ENCODE assay signal across 15 mouse cellular contexts in the genomic region with DNA sequence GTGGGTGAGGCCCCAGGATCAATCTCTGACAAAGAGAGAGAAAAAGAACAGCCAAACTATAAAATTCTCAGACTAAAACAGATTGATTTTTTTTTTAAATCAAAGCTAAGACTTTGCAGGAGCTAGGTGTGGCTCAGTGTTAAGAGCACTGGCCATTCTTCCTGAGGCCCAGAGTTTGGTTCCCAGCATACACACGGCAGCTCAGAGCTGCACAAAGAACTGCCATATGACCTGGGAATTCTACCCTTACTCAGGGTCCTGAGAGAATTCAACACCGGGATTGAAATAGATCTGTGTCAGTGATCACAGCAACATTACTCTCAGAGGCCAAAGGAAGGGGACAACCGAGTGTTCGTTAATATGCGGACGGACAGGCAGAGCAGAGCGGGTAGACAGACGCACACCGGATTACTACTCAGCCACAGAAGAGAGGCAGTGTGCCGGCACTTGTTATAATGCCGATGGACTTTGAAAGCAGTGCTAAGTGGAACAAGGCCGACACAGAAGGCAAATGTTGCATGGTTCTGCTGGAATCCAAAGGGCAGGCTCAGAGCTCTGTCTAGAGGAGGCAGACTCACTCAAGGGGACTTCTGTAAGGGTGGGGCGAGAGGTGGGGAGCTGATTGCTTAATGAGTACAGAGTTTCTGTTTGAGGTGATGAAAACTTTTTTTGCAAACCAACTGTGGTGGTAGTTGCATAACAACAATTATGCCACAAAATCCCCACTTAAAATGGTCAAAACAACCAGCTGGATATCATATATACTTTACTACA. TPM values are rescaled to one million over a fixed set of nuclear protein-coding genes. Genes with fewer than 3 reads are reported as not detected.
A peak's percentile ranks its signal among the peaks of the same experiment; 100 is the strongest.
DNase-seq lines count a peak whose midpoint lies in the region; ATAC-seq and TF ChIP-seq lines count a peak whose summit lies in the region.
"Had no signal": no experiment of that assay in that cellular context is flagged by ENCODE, and none has a peak within 500 bp of the region (broad histone marks: within the 10 kb centered on the region; RNA-seq: fewer than 3 reads in every experiment).

No protein-coding gene starts in this region.

- peak overlapping the region; percentile 21; the same call in 1 of the 2 replicates for H3K9ac ChIP-seq in stomach, embryonic 16.5 days (ENCODE audit: low read length)
- H3K9ac ChIP-seq in stomach, postnatal 0 days (ENCODE audit: low read length): no peak overlapping the region
- H3K9ac ChIP-seq in kidney, postnatal 0 days (ENCODE audit: low read depth, low read length): no peak overlapping the region
- no peak overlapping the region for H3K9ac ChIP-seq in liver, postnatal 0 days (replicated peaks)
- no peak overlapping the region for H3K9ac ChIP-seq in forebrain, embryonic 15.5 days (replicated peaks)
- H3K9ac ChIP-seq: embryonic facial prominence, embryonic 12.5 days; heart, embryonic 13.5 days; hindbrain, embryonic 12.5 days; lung, embryonic 14.5 days; neural tube, embryonic 12.5 days had no signal

- no peaks in the 10 kb centered on the region for H3K4me1 ChIP-seq in stomach, embryonic 16.5 days (ENCODE audit: control insufficient read depth, insufficient read depth, low read length)
- no peaks in the 10 kb centered on the region for H3K4me1 ChIP-seq in stomach, postnatal 0 days (replicated peaks; ENCODE audit: control insufficient read depth, insufficient read depth)
- no peaks in the 10 kb centered on the region for H3K4me1 ChIP-seq in kidney, postnatal 0 days (replicated peaks; ENCODE audit: insufficient read depth, low read length)
- H3K4me1 ChIP-seq in liver, postnatal 0 days (ENCODE audit: insufficient read depth): peaks cover 13% of the 10 kb centered on the region; the same call in 1 of the 2 replicates
- H3K4me1 ChIP-seq in forebrain, embryonic 15.5 days: no peaks in the 10 kb centered on the region
- H3K4me1 ChIP-seq: embryonic facial prominence, embryonic 12.5 days; heart, embryonic 13.5 days; hindbrain, embryonic 12.5 days; neural tube, embryonic 12.5 days had no signal

- TF ChIP-seq EP300 in stomach, postnatal 0 days (optimal IDR thresholded peaks at IDR 0.05): no peak
- TF ChIP-seq EP300 in liver, postnatal 0 days (IDR thresholded peaks at IDR 0.05; ENCODE audit: low read depth): peak; percentile 79

- no peak overlapping the region; the same call in 1 of the 2 replicates for H3K4me2 ChIP-seq in stomach, embryonic 16.5 days (ENCODE audit: low read depth, low read length)
- no peak overlapping the region for H3K4me2 ChIP-seq in stomach, postnatal 0 days (replicated peaks; ENCODE audit: low read depth)
- H3K4me2 ChIP-seq in kidney, postnatal 0 days (ENCODE audit: low read length): no peak overlapping the region
- H3K4me2 ChIP-seq in liver, postnatal 0 days (ENCODE audit: low read depth, low read length): peak overlapping the region; percentile 39; the same call in 1 of the 2 replicates
- no peak overlapping the region for H3K4me2 ChIP-seq in forebrain, embryonic 15.5 days (replicated peaks)
- H3K4me2 ChIP-seq: embryonic facial prominence, embryonic 12.5 days; heart, embryonic 13.5 days; hindbrain, embryonic 12.5 days; lung, embryonic 14.5 days; neural tube, embryonic 12.5 days had no signal

- no peak overlapping the region for H3K4me3 ChIP-seq in stomach, embryonic 16.5 days (replicated peaks; ENCODE audit: low read length)
- H3K4me3 ChIP-seq in stomach, postnatal 0 days (ENCODE audit: low read depth, low read length): no peak overlapping the region
- no peak overlapping the region for H3K4me3 ChIP-seq in kidney, postnatal 0 days (replicated peaks; ENCODE audit: low read depth, low read length)
- H3K4me3 ChIP-seq in liver, postnatal 0 days (ENCODE audit: low read depth, low read length): no peak overlapping the region
- no peak overlapping the region for H3K4me3 ChIP-seq in forebrain, embryonic 15.5 days
- H3K4me3 ChIP-seq: embryonic facial prominence, embryonic 12.5 days; heart, embryonic 13.5 days; hindbrain, embryonic 12.5 days; neural tube, embryonic 12.5 days had no signal

- TF ChIP-seq CTCF in stomach, postnatal 0 days (IDR thresholded peaks at IDR 0.05; ENCODE audit: low read depth): no peak
- TF ChIP-seq CTCF in kidney, postnatal 0 days (IDR thresholded peaks at IDR 0.05; ENCODE audit: low read depth): no peak
- no peak for TF ChIP-seq CTCF in liver, postnatal 0 days (IDR thresholded peaks at IDR 0.05; ENCODE audit: low read depth)

- no peak for ATAC-seq in stomach, embryonic 16.5 days (ENCODE audit: insufficient read depth, low FRiP score)
- ATAC-seq in stomach, postnatal 0 days (ENCODE audit: low FRiP score, low TSS enrichment): no peak
- peak; percentile 60; the same call in 1 of the 2 replicates for ATAC-seq in kidney, postnatal 0 days (replicated peaks; ENCODE audit: low FRiP score, low read depth)
- peak; percentile 93 for ATAC-seq in liver, postnatal 0 days
- no peak for ATAC-seq in activated CD4-positive, CD25-positive, alpha-beta regulatory T cell, adult 4 months
- ATAC-seq in forebrain, embryonic 15.5 days (replicated peaks): no peak
- ATAC-seq: CD4-positive, CD25-positive, alpha-beta regulatory T cell, adult 4 months had no signal

- H3K27me3 ChIP-seq in stomach, embryonic 16.5 days (ENCODE audit: control insufficient read depth, insufficient read depth, low read length): no peaks in the 10 kb centered on the region
- no peaks in the 10 kb centered on the region for H3K27me3 ChIP-seq in stomach, postnatal 0 days (ENCODE audit: control insufficient read depth, insufficient read depth, low read length)
- no peaks in the 10 kb centered on the region for H3K27me3 ChIP-seq in kidney, postnatal 0 days (ENCODE audit: insufficient read depth, low read length)
- no peaks in the 10 kb centered on the region for H3K27me3 ChIP-seq in liver, postnatal 0 days (ENCODE audit: insufficient read depth, low read length)
- H3K27me3 ChIP-seq in forebrain, embryonic 15.5 days: no peaks in the 10 kb centered on the region
- H3K27me3 ChIP-seq: embryonic facial prominence, embryonic 12.5 days; heart, embryonic 13.5 days; hindbrain, embryonic 12.5 days; neural tube, embryonic 12.5 days had no signal

- WGBS in stomach, embryonic 16.5 days: 73% methylated on average over 13 of the region's 13 CpGs
- 75% methylated on average over 13 of the region's 13 CpGs for WGBS in stomach, postnatal 0 days
- WGBS in kidney, postnatal 0 days: 45% methylated on average over 13 of the region's 13 CpGs
- 49% methylated on average over 13 of the region's 13 CpGs for WGBS in liver, postnatal 0 days (ENCODE audit: insufficient replicate concordance)
- 67% methylated on average over 13 of the region's 13 CpGs for WGBS in forebrain, embryonic 15.5 days

- no peaks in the 10 kb centered on the region for H3K36me3 ChIP-seq in stomach, embryonic 16.5 days (ENCODE audit: control insufficient read depth, insufficient read depth, low read length)
- no peaks in the 10 kb centered on the region for H3K36me3 ChIP-seq in stomach, postnatal 0 days (ENCODE audit: control insufficient read depth, insufficient read depth, low read length)
- H3K36me3 ChIP-seq in kidney, postnatal 0 days (ENCODE audit: insufficient read depth, low read length): no peaks in the 10 kb centered on the region
- H3K36me3 ChIP-seq in liver, postnatal 0 days (replicated peaks; ENCODE audit: insufficient read depth, low read length): no peaks in the 10 kb centered on the region
- H3K36me3 ChIP-seq in forebrain, embryonic 15.5 days: no peaks in the 10 kb centered on the region
- H3K36me3 ChIP-seq: embryonic facial prominence, embryonic 12.5 days; heart, embryonic 13.5 days; hindbrain, embryonic 12.5 days; neural tube, embryonic 12.5 days had no signal

- H3K27ac ChIP-seq in stomach, embryonic 16.5 days (ENCODE audit: low read length): no peak overlapping the region
- H3K27ac ChIP-seq in stomach, postnatal 0 days (replicated peaks): no peak overlapping the region
- peak overlapping the region; percentile 31; the same call in 1 of the 2 replicates for H3K27ac ChIP-seq in kidney, postnatal 0 days
- H3K27ac ChIP-seq in liver, postnatal 0 days (ENCODE audit: low read depth): peak overlapping the region; percentile 90
- H3K27ac ChIP-seq in forebrain, embryonic 15.5 days (replicated peaks): no peak overlapping the region
- H3K27ac ChIP-seq: embryonic facial prominence, embryonic 12.5 days; heart, embryonic 13.5 days; hindbrain, embryonic 12.5 days; neural tube, embryonic 12.5 days had no signal

- no peak for DNase-seq in stomach, postnatal 0 days (ENCODE audit: low spot score)
- DNase-seq in kidney, postnatal 0 days (ENCODE audit: low spot score): peak; percentile 18
- DNase-seq in liver, postnatal 0 days: peak; percentile 59
- no peak for DNase-seq in gastrocnemius, postnatal 10 days
- DNase-seq: cerebellum, postnatal 10 days; lung, embryonic 14.5 days; midbrain, embryonic 14.5 days had no signal

- no peaks in the 10 kb centered on the region for H3K9me3 ChIP-seq in stomach, embryonic 16.5 days (replicated peaks; ENCODE audit: control insufficient read depth, low read length)
- H3K9me3 ChIP-seq in stomach, postnatal 0 days (ENCODE audit: control insufficient read depth, low read length): no peaks in the 10 kb centered on the region
- H3K9me3 ChIP-seq in kidney, postnatal 0 days (replicated peaks; ENCODE audit: low read length): no peaks in the 10 kb centered on the region
- H3K9me3 ChIP-seq in liver, postnatal 0 days (ENCODE audit: low read length): no peaks in the 10 kb centered on the region
- no peaks in the 10 kb centered on the region for H3K9me3 ChIP-seq in forebrain, embryonic 15.5 days
- H3K9me3 ChIP-seq: embryonic facial prominence, embryonic 12.5 days; hindbrain, embryonic 12.5 days; neural tube, embryonic 12.5 days had no signal

RNA-seq across cellular contexts. Expression of a gene that starts 7.5 kb away (rescaled TPM):
- polyA plus RNA-seq in stomach, embryonic 16.5 days (2015; fragmentation: Nextera tagmentation; extraction: Ambion mirVana): 0.46 and 0.80 TPM in 2 replicates
- 0.24 and 0.50 TPM in 2 replicates for polyA plus RNA-seq in stomach, postnatal 0 days (2015; fragmentation: Nextera tagmentation; extraction: Ambion mirVana)
- polyA plus RNA-seq in kidney, postnatal 0 days (2015; fragmentation: Nextera tagmentation; extraction: Ambion mirVana): 0.56 and 0.76 TPM in 2 replicates
- 0.32 and 0.51 TPM in 2 replicates for polyA plus RNA-seq in liver, postnatal 0 days (2015; fragmentation: Nextera tagmentation; extraction: Ambion mirVana)
- total RNA-seq in gastrocnemius, postnatal 10 days (2021): 1 to 10 TPM; 1.2 TPM
- not detected for polyA plus RNA-seq in activated CD4-positive, CD25-positive, alpha-beta regulatory T cell, adult 4 months (2017; shearing (Covaris generic))
- polyA plus RNA-seq in forebrain, embryonic 15.5 days (2015; fragmentation: Nextera tagmentation; extraction: Ambion mirVana): 1.4 and 1.7 TPM in 2 replicates

RNA-seq across cellular contexts. Expression of a gene that starts 8.6 kb away (rescaled TPM):
- polyA plus RNA-seq in stomach, embryonic 16.5 days (2015; fragmentation: Nextera tagmentation; extraction: Ambion mirVana): 34.0 and 34.2 TPM in 2 replicates
- polyA plus RNA-seq in stomach, postnatal 0 days (2015; fragmentation: Nextera tagmentation; extraction: Ambion mirVana): 31.4 and 33.4 TPM in 2 replicates
- polyA plus RNA-seq in kidney, postnatal 0 days (2015; fragmentation: Nextera tagmentation; extraction: Ambion mirVana): 33.8 and 34.0 TPM in 2 replicates
- polyA plus RNA-seq in liver, postnatal 0 days (2015; fragmentation: Nextera tagmentation; extraction: Ambion mirVana): 23.6 and 24.5 TPM in 2 replicates
- total RNA-seq in gastrocnemius, postnatal 10 days (2021): 10 to 100 TPM; 59.8 to 62.8 TPM
- polyA plus RNA-seq in activated CD4-positive, CD25-positive, alpha-beta regulatory T cell, adult 4 months (2017; shearing (Covaris generic)): 10 to 100 TPM; 17.5 to 22.4 TPM
- polyA plus RNA-seq in forebrain, embryonic 15.5 days (2015; fragmentation: Nextera tagmentation; extraction: Ambion mirVana): 29.2 and 30.7 TPM in 2 replicates

RNA-seq across cellular contexts. Expression of a gene that starts 43.4 kb away (rescaled TPM):
- 2.3 and 2.8 TPM in 2 replicates for polyA plus RNA-seq in stomach, embryonic 16.5 days (2015; fragmentation: Nextera tagmentation; extraction: Ambion mirVana)
- polyA plus RNA-seq in stomach, postnatal 0 days (2015; fragmentation: Nextera tagmentation; extraction: Ambion mirVana): 1.0 and 1.2 TPM in 2 replicates
- 0.66 and 0.71 TPM in 2 replicates for polyA plus RNA-seq in kidney, postnatal 0 days (2015; fragmentation: Nextera tagmentation; extraction: Ambion mirVana)
- 0.80 and 1.1 TPM in 2 replicates for polyA plus RNA-seq in liver, postnatal 0 days (2015; fragmentation: Nextera tagmentation; extraction: Ambion mirVana)
- total RNA-seq in gastrocnemius, postnatal 10 days (2021): under 1 TPM in 1 of 2 experiments, not detected in 1; 0.93 TPM
- polyA plus RNA-seq in activated CD4-positive, CD25-positive, alpha-beta regulatory T cell, adult 4 months (2017; shearing (Covaris generic)): 1 to 10 TPM; 4.1 to 7.7 TPM
- polyA plus RNA-seq in forebrain, embryonic 15.5 days (2015; fragmentation: Nextera tagmentation; extraction: Ambion mirVana): 2.3 and 2.6 TPM in 2 replicates

RNA-seq across cellular contexts. Expression of a gene that starts 60.0 kb away (rescaled TPM):
- 67.6 and 73.0 TPM in 2 replicates for polyA plus RNA-seq in stomach, embryonic 16.5 days (2015; fragmentation: Nextera tagmentation; extraction: Ambion mirVana)
- polyA plus RNA-seq in stomach, postnatal 0 days (2015; fragmentation: Nextera tagmentation; extraction: Ambion mirVana): 88.7 and 103 TPM in 2 replicates
- 79.2 and 85.8 TPM in 2 replicates for polyA plus RNA-seq in kidney, postnatal 0 days (2015; fragmentation: Nextera tagmentation; extraction: Ambion mirVana)
- 20.9 and 21.7 TPM in 2 replicates for polyA plus RNA-seq in liver, postnatal 0 days (2015; fragmentation: Nextera tagmentation; extraction: Ambion mirVana)
- total RNA-seq in gastrocnemius, postnatal 10 days (2021): 10 to 100 TPM; 28.5 to 36.2 TPM
- polyA plus RNA-seq in activated CD4-positive, CD25-positive, alpha-beta regulatory T cell, adult 4 months (2017; shearing (Covaris generic)): 100 to 1,000 TPM; 204 to 207 TPM
- polyA plus RNA-seq in forebrain, embryonic 15.5 days (2015; fragmentation: Nextera tagmentation; extraction: Ambion mirVana): 103 and 112 TPM in 2 replicates

Comparison
In these comparisons a context has a peak if more than half of its experiments do, and no peak if none do; other contexts are left out.
1. ATAC-seq: peak in kidney, postnatal 0 days (single experiment) and liver, postnatal 0 days (single experiment); none in stomach, embryonic 16.5 days (single experiment), stomach, postnatal 0 days (single experiment), activated CD4-positive, CD25-positive, alpha-beta regulatory T cell, adult 4 months (single experiment) and forebrain, embryonic 15.5 days (single experiment).
2. H3K27ac ChIP-seq: peak in kidney, postnatal 0 days (single experiment) and liver, postnatal 0 days (single experiment); none in stomach, embryonic 16.5 days (single experiment), stomach, postnatal 0 days (single experiment) and forebrain, embryonic 15.5 days (single experiment).
3. DNase-seq: peak in kidney, postnatal 0 days (single experiment) and liver, postnatal 0 days (single experiment); none in stomach, postnatal 0 days (single experiment) and gastrocnemius, postnatal 10 days (single experiment).